Mouse (Mus musculus): ENCODE results near the gene Olfr1188.
"Not testable (repeated sequence)": the region's sequence is repeated elsewhere in the genome, so short reads cannot be mapped to it uniquely, and the experiment has no call there.

Olfr1188 gene

GRCm38 (mm10) chr2:88556635-88557034 is at the start of gene Olfr1188:
Gene Olfr1188, plus strand, starts transcription at chr2:88556935.
- DNase-seq (ENCODE audit: low spot score) = no peak

- DNase-seq (ENCODE audit: low spot score) = no peak
Observed at GRCm38 (mm10) chr2:88518251-88518650, 38.5 kb upstream of the Olfr1188 start, which contains the start of gene Olfr1186. Gene Olfr1186, plus strand, starts transcription at chr2:88518551.

- DNase-seq (ENCODE audit: low spot score) = no peak
Observed at GRCm38 (mm10) chr2:88525720-88526119, 31.0 kb upstream of the Olfr1188 start.

GRCm38 (mm10) chr2:88572696-88573095 is 16.0 kb downstream of the Olfr1188 start:
- DNase-seq (ENCODE audit: low spot score) = not testable (repeated sequence)

- DNase-seq (ENCODE audit: low spot score) = no peak
Observed at GRCm38 (mm10) chr2:88586154-88586553, 29.4 kb downstream of the Olfr1188 start, which contains the start of gene Olfr1189. Gene Olfr1189, plus strand, starts transcription at chr2:88586454.
